Mouse (Mus musculus) limb, embryonic 11.5 days (tissue): ENCODE data around the gene Rapgef2. TPM values are rescaled to one million over a fixed set of nuclear protein-coding genes. Genes with fewer than 3 reads are reported as not detected.

Experiments
- ATAC-seq: fragments of 200-750 bp; cut with Nextera tagmentation; 2 replicates; pipeline ENCODE4 v1.8.0; 2017; ENCODE audit warnings: low read depth; ENCODE audit not compliant: insufficient number of reproducible peaks, low FRiP score, low TSS enrichment
- DNase-seq: peaks from one replicate; pipeline ENCODE4 v3.0.0-alpha.2; 2015; ENCODE audit warnings: low spot score
- H3K27ac ChIP-seq: fragments of 300-500 bp; sonication (generic); replicated peaks from 2 replicates; pipeline ENCODE4 v1.5.1; 2014; ENCODE audit warnings: low read depth, mild to moderate bottlenecking, low read length
- H3K27me3 ChIP-seq: fragments of 300-500 bp; sonication (generic); 2 replicates; pipeline ENCODE4 v1.6.1; 2014; ENCODE audit warnings: mild to moderate bottlenecking, low read length, mixed read lengths; ENCODE audit not compliant: control insufficient read depth, insufficient read depth
- H3K36me3 ChIP-seq: fragments of 300-500 bp; sonication (generic); 2 replicates; pipeline ENCODE4 v1.6.1; 2014; ENCODE audit warnings: mild to moderate bottlenecking, low read length, moderate library complexity, mixed read lengths; ENCODE audit not compliant: control insufficient read depth, insufficient read depth
- H3K4me1 ChIP-seq: fragments of 300-500 bp; sonication (generic); 2 replicates; pipeline ENCODE4 v1.6.1; 2014; ENCODE audit warnings: low read length, mixed read lengths; ENCODE audit not compliant: control insufficient read depth, insufficient read depth
- H3K4me2 ChIP-seq: fragments of 300-500 bp; sonication (generic); 2 replicates; pipeline ENCODE4 v1.6.1; 2014; ENCODE audit warnings: low read depth, mild to moderate bottlenecking, moderate library complexity; ENCODE audit not compliant: severe bottlenecking
- H3K4me3 ChIP-seq: fragments of 300-500 bp; sonication (generic); 2 replicates; pipeline ENCODE4 v1.5.1; 2014; ENCODE audit warnings: low read depth, low read length
- H3K9ac ChIP-seq: fragments of 300-500 bp; sonication (generic); 2 replicates; pipeline ENCODE4 v1.6.1; 2014; ENCODE audit warnings: mild to moderate bottlenecking, low read length
- H3K9me3 ChIP-seq: fragments of 300-500 bp; sonication (generic); 2 replicates; pipeline ENCODE4 v1.6.1; 2016; ENCODE audit warnings: low read length; ENCODE audit not compliant: control insufficient read depth
- WGBS: fragments of 180-500 bp; shearing (Covaris S2); extraction: QIAGEN DNeasy Blood & Tissue Kit; methylation state at CpG from one replicate; pipeline ENCODE4 v1.1.7; 2014; 5-methylcytosine and 5-hydroxymethylcytosine counted together
- polyA plus RNA-seq: library from polyadenylated mRNA; unstranded; fragments of >200 nt; fragmentation: Nextera tagmentation; extraction: Ambion mirVana; gene quantifications from 2 replicates; pipeline ENCODE4 v1.2.1, GENCODE M21; 2014

The Rapgef2 gene
- polyA plus RNA-seq, 1 experiment from 2014 or later: 5.6 TPM

GRCm38 (mm10) chr3:79310184-79310583 lies 23.9 kb upstream of the Rapgef2 start:
- Histone ChIP-seq H3K4me1 (peaks cover 2% of the 10 kb centered on the region; the same call in 1 of the 2 replicates), H3K9ac (no peak overlapping the region), H3K27ac (no peak overlapping the region), H3K27me3 (no peaks in the 10 kb centered on the region), H3K9me3 (no peaks in the 10 kb centered on the region), H3K4me3 (no peak overlapping the region), H3K4me2 (no peak overlapping the region), H3K36me3 (no peaks in the 10 kb centered on the region)
- no peak for DNase-seq
- no peak for ATAC-seq
- WGBS: 86% methylated on average over 7 of the region's 7 CpGs

GRCm38 (mm10) chr3:79308605-79309004 lies 22.3 kb upstream of the Rapgef2 start:
- H3K4me1 ChIP-seq: no peaks in the 10 kb centered on the region
- no peak overlapping the region for H3K9ac ChIP-seq
- no peak overlapping the region for H3K4me2 ChIP-seq
- ATAC-seq (no peak), DNase-seq (no peak)
- no peaks in the 10 kb centered on the region for H3K27me3 ChIP-seq
- no peaks in the 10 kb centered on the region for H3K9me3 ChIP-seq
- WGBS: 89% methylated on average over 4 of the region's 4 CpGs
- H3K4me3 ChIP-seq: no peak overlapping the region
- no peak overlapping the region for H3K27ac ChIP-seq
- H3K36me3 ChIP-seq: no peaks in the 10 kb centered on the region

- 87% methylated on average over 15 of the region's 15 CpGs for WGBS
- Histone ChIP-seq H3K9me3 (no peaks in the 10 kb centered on the region), H3K27me3 (no peaks in the 10 kb centered on the region), H3K27ac (no peak overlapping the region), H3K4me2 (no peak overlapping the region), H3K9ac (no peak overlapping the region), H3K4me1 (no peaks in the 10 kb centered on the region), H3K4me3 (no peak overlapping the region), H3K36me3 (no peaks in the 10 kb centered on the region)
- no peak for DNase-seq
- no peak for ATAC-seq
Observed at GRCm38 (mm10) chr3:79299401-79299800, 13.1 kb upstream of the Rapgef2 start.

GRCm38 (mm10) chr3:79297281-79297680 lies 11.0 kb upstream of the Rapgef2 start:
- Histone ChIP-seq H3K4me3 (no peak overlapping the region), H3K27ac (no peak overlapping the region), H3K4me2 (no peak overlapping the region), H3K36me3 (no peaks in the 10 kb centered on the region), H3K27me3 (no peaks in the 10 kb centered on the region), H3K4me1 (no peaks in the 10 kb centered on the region), H3K9ac (no peak overlapping the region), H3K9me3 (no peaks in the 10 kb centered on the region)
- ATAC-seq (no peak), DNase-seq (no peak)
- 87% methylated on average over 4 of the region's 4 CpGs for WGBS

GRCm38 (mm10) chr3:79296586-79296985 lies 10.3 kb upstream of the Rapgef2 start:
- Histone ChIP-seq H3K36me3 (no peaks in the 10 kb centered on the region), H3K4me3 (no peak overlapping the region)
- no peak for ATAC-seq

GRCm38 (mm10) chr3:79296049-79296448 lies 9.7 kb upstream of the Rapgef2 start:
- DNase-seq (no peak), ATAC-seq (no peak)
- no peak overlapping the region for H3K4me3 ChIP-seq
- no peaks in the 10 kb centered on the region for H3K9me3 ChIP-seq
- 71% methylated on average over 5 of the region's 5 CpGs for WGBS
- no peak overlapping the region for H3K27ac ChIP-seq
- H3K9ac ChIP-seq: no peak overlapping the region
- H3K4me1 ChIP-seq: no peaks in the 10 kb centered on the region
- H3K27me3 ChIP-seq: no peaks in the 10 kb centered on the region
- H3K4me2 ChIP-seq: no peak overlapping the region
- H3K36me3 ChIP-seq: no peaks in the 10 kb centered on the region

More at GRCm38 (mm10) chr3:79296586-79296985, 10.3 kb upstream of the Rapgef2 start:
- WGBS: 83% methylated on average over 3 of the region's 3 CpGs
- no peak overlapping the region for H3K4me2 ChIP-seq
- H3K27ac ChIP-seq: no peak overlapping the region
- H3K27me3 ChIP-seq: no peaks in the 10 kb centered on the region
- no peaks in the 10 kb centered on the region for H3K4me1 ChIP-seq
- no peak for DNase-seq
- H3K9me3 ChIP-seq: no peaks in the 10 kb centered on the region
- no peak overlapping the region for H3K9ac ChIP-seq

- Histone ChIP-seq H3K4me3 (no peak overlapping the region), H3K27ac (no peak overlapping the region), H3K4me2 (no peak overlapping the region), H3K36me3 (no peaks in the 10 kb centered on the region), H3K27me3 (no peaks in the 10 kb centered on the region), H3K9me3 (no peaks in the 10 kb centered on the region), H3K4me1 (no peaks in the 10 kb centered on the region), H3K9ac (no peak overlapping the region)
- 93% methylated on average over 3 of the region's 3 CpGs for WGBS
- no peak for ATAC-seq
- DNase-seq: no peak
Observed at GRCm38 (mm10) chr3:79294701-79295100, 8.4 kb upstream of the Rapgef2 start.

- Histone ChIP-seq H3K9me3 (no peaks in the 10 kb centered on the region), H3K27me3 (no peaks in the 10 kb centered on the region), H3K4me2 (no peak overlapping the region), H3K4me1 (no peaks in the 10 kb centered on the region), H3K27ac (no peak overlapping the region), H3K36me3 (no peaks in the 10 kb centered on the region), H3K4me3 (no peak overlapping the region), H3K9ac (no peak overlapping the region)
- ATAC-seq (no peak), DNase-seq (no peak)
- WGBS: 75% methylated on average over 4 of the region's 4 CpGs
Observed at GRCm38 (mm10) chr3:79293023-79293422, 6.7 kb upstream of the Rapgef2 start.

GRCm38 (mm10) chr3:79289050-79289449 lies 2.7 kb upstream of the Rapgef2 start:
- peaks cover 13% of the 10 kb centered on the region for H3K4me1 ChIP-seq
- no peaks in the 10 kb centered on the region for H3K27me3 ChIP-seq
- H3K9me3 ChIP-seq: no peaks in the 10 kb centered on the region
- no peaks in the 10 kb centered on the region for H3K36me3 ChIP-seq
- 81% methylated on average over 3 of the region's 3 CpGs for WGBS
- DNase-seq: no peak
- H3K27ac ChIP-seq: no peak overlapping the region
- no peak overlapping the region for H3K4me3 ChIP-seq
- ATAC-seq: no peak
- no peak overlapping the region for H3K4me2 ChIP-seq
- H3K9ac ChIP-seq: no peak overlapping the region
